Mouse (Mus musculus): ENCODE data around the gene Cdk17. TPM values are rescaled to one million over a fixed set of nuclear protein-coding genes. Genes with fewer than 3 reads are reported as not detected.

The Cdk17 gene
- polyA plus RNA-seq, 1 experiment from 2014 or later, result 23.0 TPM

- peak overlapping the region; percentile 75 for H3K27ac ChIP-seq
- H3K4me3 ChIP-seq, result peak overlapping the region; percentile 45
- H3K4me1 ChIP-seq, result peaks cover 57% of the 10 kb centered on the region
- no peaks in the 10 kb centered on the region for H3K36me3 ChIP-seq
- no peaks in the 10 kb centered on the region for H3K27me3 ChIP-seq (replicated peaks)
- WGBS (ENCODE audit: insufficient replicate concordance), result 13% methylated on average over 12 of the region's 12 CpGs
- H3K4me2 ChIP-seq, result peak overlapping the region; percentile 69
- peak; percentile 71 for ATAC-seq
- peak overlapping the region; percentile 58 for H3K9ac ChIP-seq
- H3K9me3 ChIP-seq (replicated peaks), result no peaks in the 10 kb centered on the region
These were observed 36.6 kb upstream of the Cdk17 start for GRCm38 (mm10) chr10:93123957-93124613.

GRCm38 (mm10) chr10:93126025-93126424 is 34.6 kb upstream of the Cdk17 start:
- Histone ChIP-seq H3K9ac (no peak overlapping the region), H3K4me1 (peaks cover 50% of the 10 kb centered on the region), H3K27me3 (replicated peaks) (no peaks in the 10 kb centered on the region), H3K9me3 (replicated peaks) (no peaks in the 10 kb centered on the region), H3K4me2 (peak overlapping the region; percentile 27), H3K4me3 (no peak overlapping the region), H3K36me3 (no peaks in the 10 kb centered on the region), H3K27ac (no peak overlapping the region)
- ATAC-seq, result no peak
- 70% methylated on average over 3 of the region's 3 CpGs for WGBS (ENCODE audit: insufficient replicate concordance)

GRCm38 (mm10) chr10:93128566-93128965 is 32.1 kb upstream of the Cdk17 start:
- no peak overlapping the region for H3K4me3 ChIP-seq
- no peak for ATAC-seq
- H3K27ac ChIP-seq, result no peak overlapping the region
- H3K27me3 ChIP-seq (replicated peaks), result no peaks in the 10 kb centered on the region
- H3K36me3 ChIP-seq, result no peaks in the 10 kb centered on the region
- no peak overlapping the region for H3K4me2 ChIP-seq
- no peak overlapping the region for H3K9ac ChIP-seq
- no peaks in the 10 kb centered on the region for H3K9me3 ChIP-seq (replicated peaks)
- WGBS (ENCODE audit: insufficient replicate concordance), result 69% methylated on average over 2 of the region's 2 CpGs
- H3K4me1 ChIP-seq, result peaks cover 29% of the 10 kb centered on the region

GRCm38 (mm10) chr10:93129345-93129744 is 31.3 kb upstream of the Cdk17 start:
- 85% methylated on average over 1 of the region's 1 CpGs for WGBS (ENCODE audit: insufficient replicate concordance)
- no peak overlapping the region for H3K27ac ChIP-seq
- no peak overlapping the region for H3K4me2 ChIP-seq
- H3K9me3 ChIP-seq (replicated peaks), result no peaks in the 10 kb centered on the region
- ATAC-seq, result no peak
- H3K4me1 ChIP-seq, result peaks cover 21% of the 10 kb centered on the region
- no peaks in the 10 kb centered on the region for H3K27me3 ChIP-seq (replicated peaks)
- H3K9ac ChIP-seq, result no peak overlapping the region
- H3K4me3 ChIP-seq, result no peak overlapping the region
- H3K36me3 ChIP-seq, result no peaks in the 10 kb centered on the region

- Histone ChIP-seq H3K9ac (no peak overlapping the region), H3K36me3 (no peaks in the 10 kb centered on the region), H3K27ac (no peak overlapping the region), H3K4me3 (no peak overlapping the region), H3K4me1 (peaks cover 14% of the 10 kb centered on the region), H3K27me3 (replicated peaks) (no peaks in the 10 kb centered on the region), H3K9me3 (replicated peaks) (no peaks in the 10 kb centered on the region), H3K4me2 (no peak overlapping the region)
- ATAC-seq, result no peak
- WGBS (ENCODE audit: insufficient replicate concordance), result 63% methylated on average over 9 of the region's 9 CpGs
These were observed 30.7 kb upstream of the Cdk17 start for GRCm38 (mm10) chr10:93129904-93130455.

GRCm38 (mm10) chr10:93130456-93130940 is 30.2 kb upstream of the Cdk17 start:
- H3K4me1 ChIP-seq, result peaks cover 10% of the 10 kb centered on the region
- H3K36me3 ChIP-seq, result no peaks in the 10 kb centered on the region
- WGBS (ENCODE audit: insufficient replicate concordance), result 76% methylated on average over 10 of the region's 10 CpGs
- H3K27ac ChIP-seq, result no peak overlapping the region
- H3K4me2 ChIP-seq, result no peak overlapping the region
- no peak for ATAC-seq
- H3K4me3 ChIP-seq, result no peak overlapping the region
- H3K9ac ChIP-seq, result no peak overlapping the region
- H3K9me3 ChIP-seq (replicated peaks), result no peaks in the 10 kb centered on the region
- no peaks in the 10 kb centered on the region for H3K27me3 ChIP-seq (replicated peaks)

GRCm38 (mm10) chr10:93131865-93132566 is 28.7 kb upstream of the Cdk17 start:
- no peak overlapping the region for H3K4me3 ChIP-seq
- 76% methylated on average over 9 of the region's 9 CpGs for WGBS (ENCODE audit: insufficient replicate concordance)
- H3K9ac ChIP-seq, result no peak overlapping the region
- no peaks in the 10 kb centered on the region for H3K36me3 ChIP-seq
- H3K4me2 ChIP-seq, result no peak overlapping the region
- no peak overlapping the region for H3K27ac ChIP-seq
- H3K27me3 ChIP-seq (replicated peaks), result no peaks in the 10 kb centered on the region
- H3K4me1 ChIP-seq, result no peaks in the 10 kb centered on the region
- H3K9me3 ChIP-seq (replicated peaks), result no peaks in the 10 kb centered on the region
- no peak for ATAC-seq

GRCm38 (mm10) chr10:93138730-93139129 is 21.9 kb upstream of the Cdk17 start:
- no peaks in the 10 kb centered on the region for H3K27me3 ChIP-seq (replicated peaks)
- no peak for ATAC-seq
- no peaks in the 10 kb centered on the region for H3K36me3 ChIP-seq
- H3K4me2 ChIP-seq, result no peak overlapping the region
- WGBS (ENCODE audit: insufficient replicate concordance), result 82% methylated on average over 3 of the region's 3 CpGs
- no peaks in the 10 kb centered on the region for H3K9me3 ChIP-seq (replicated peaks)
- no peak overlapping the region for H3K27ac ChIP-seq
- H3K9ac ChIP-seq, result no peak overlapping the region
- peaks cover 22% of the 10 kb centered on the region for H3K4me1 ChIP-seq
- no peak overlapping the region for H3K4me3 ChIP-seq

- no peaks in the 10 kb centered on the region for H3K27me3 ChIP-seq (replicated peaks)
- 23% methylated on average over 4 of the region's 4 CpGs for WGBS (ENCODE audit: insufficient replicate concordance)
- H3K4me3 ChIP-seq, result no peak overlapping the region
- no peak overlapping the region for H3K9ac ChIP-seq
- H3K27ac ChIP-seq, result peak overlapping the region; percentile 23; the same call in 1 of the 2 replicates
- H3K4me1 ChIP-seq, result peaks cover 43% of the 10 kb centered on the region
- H3K36me3 ChIP-seq, result no peaks in the 10 kb centered on the region
- ATAC-seq, result no peak
- H3K9me3 ChIP-seq (replicated peaks), result no peaks in the 10 kb centered on the region
- no peak overlapping the region for H3K4me2 ChIP-seq
These were observed 19.9 kb upstream of the Cdk17 start for GRCm38 (mm10) chr10:93140778-93141177.

- Histone ChIP-seq H3K27ac (peak overlapping the region; percentile 96), H3K4me2 (peak overlapping the region; percentile 67), H3K4me3 (peak overlapping the region; percentile 62), H3K36me3 (no peaks in the 10 kb centered on the region), H3K27me3 (replicated peaks) (no peaks in the 10 kb centered on the region), H3K9ac (peak overlapping the region; percentile 77), H3K9me3 (replicated peaks) (no peaks in the 10 kb centered on the region), H3K4me1 (peaks cover 50% of the 10 kb centered on the region)
- no peak for ATAC-seq
- WGBS (ENCODE audit: insufficient replicate concordance), result 12% methylated on average over 8 of the region's 8 CpGs
These were observed 17.9 kb upstream of the Cdk17 start for GRCm38 (mm10) chr10:93142600-93143284.

GRCm38 (mm10) chr10:93143285-93143985 is 17.2 kb upstream of the Cdk17 start:
- Histone ChIP-seq H3K4me3 (peak overlapping the region; percentile 62), H3K27ac (peak overlapping the region; percentile 96), H3K4me2 (peak overlapping the region; percentile 67), H3K36me3 (no peaks in the 10 kb centered on the region), H3K4me1 (peaks cover 50% of the 10 kb centered on the region), H3K9ac (peak overlapping the region; percentile 77), H3K27me3 (replicated peaks) (no peaks in the 10 kb centered on the region), H3K9me3 (replicated peaks) (no peaks in the 10 kb centered on the region)
- 7% methylated on average over 18 of the region's 18 CpGs for WGBS (ENCODE audit: insufficient replicate concordance)
- ATAC-seq, result peak; percentile 96

Measured in liver, embryonic 12.5 days (tissue).